Mouse (Mus musculus) midbrain, embryonic 16.5 days (tissue): Measurements from ENCODE around the gene Safb. TPM values are rescaled to one million over a fixed set of nuclear protein-coding genes. Genes with fewer than 3 reads are reported as not detected.

Experiments
- ATAC-seq: fragments of 200-750 bp; cut with Nextera tagmentation; 2 replicates; pipeline ENCODE4 v1.8.0; 2017; ENCODE audit warnings: moderate TSS enrichment
- H3K27ac ChIP-seq: fragments of 300-500 bp; sonication (generic); 2 replicates; pipeline ENCODE4 v1.5.1; 2014; ENCODE audit warnings: mild to moderate bottlenecking, low read length, mixed read lengths
- H3K27me3 ChIP-seq: fragments of 300-500 bp; sonication (generic); 2 replicates; pipeline ENCODE4 v1.6.1; 2014; ENCODE audit warnings: low read depth, low read length, mixed read lengths; ENCODE audit not compliant: control insufficient read depth, insufficient read depth
- H3K36me3 ChIP-seq: fragments of 300-500 bp; sonication (generic); 2 replicates; pipeline ENCODE4 v1.6.1; 2014; ENCODE audit warnings: mild to moderate bottlenecking, low read length, moderate library complexity, mixed read lengths; ENCODE audit not compliant: control insufficient read depth, insufficient read depth
- H3K4me1 ChIP-seq: fragments of 300-500 bp; sonication (generic); 2 replicates; pipeline ENCODE4 v1.6.1; 2014; ENCODE audit warnings: mild to moderate bottlenecking, low read length, mixed read lengths; ENCODE audit not compliant: control insufficient read depth, insufficient read depth
- H3K4me2 ChIP-seq: fragments of 300-500 bp; sonication (generic); 2 replicates; pipeline ENCODE4 v1.6.1; 2014; ENCODE audit warnings: mild to moderate bottlenecking, low read length, mixed read lengths
- H3K4me3 ChIP-seq: fragments of 300-500 bp; sonication (generic); 2 replicates; pipeline ENCODE4 v1.5.1; 2014; ENCODE audit warnings: low read depth, mild to moderate bottlenecking, low read length, moderate library complexity, mixed read lengths
- H3K9ac ChIP-seq: fragments of 300-500 bp; sonication (generic); 2 replicates; pipeline ENCODE4 v1.6.1; 2014; ENCODE audit warnings: low read depth, low read length, mixed read lengths
- H3K9me3 ChIP-seq: fragments of 300-500 bp; sonication (generic); replicated peaks from 2 replicates; pipeline ENCODE4 v1.6.1; 2014; ENCODE audit warnings: mild to moderate bottlenecking, low read length, mixed read lengths; ENCODE audit not compliant: control insufficient read depth, poor library complexity, severe bottlenecking
- WGBS: fragments of 180-500 bp; shearing (Covaris S2); extraction: QIAGEN DNeasy Blood & Tissue Kit; methylation state at CpG from one replicate; pipeline ENCODE4 v1.1.7; 2014; 5-methylcytosine and 5-hydroxymethylcytosine counted together
- polyA plus RNA-seq: library from polyadenylated mRNA; unstranded; fragments of >200 nt; fragmentation: Nextera tagmentation; extraction: Ambion mirVana; gene quantifications from 2 replicates; pipeline ENCODE4 v1.2.1, GENCODE M21; 2015

Gene Safb
- polyA plus RNA-seq, 1 experiment from 2014 or later: 121 TPM

DNA sequence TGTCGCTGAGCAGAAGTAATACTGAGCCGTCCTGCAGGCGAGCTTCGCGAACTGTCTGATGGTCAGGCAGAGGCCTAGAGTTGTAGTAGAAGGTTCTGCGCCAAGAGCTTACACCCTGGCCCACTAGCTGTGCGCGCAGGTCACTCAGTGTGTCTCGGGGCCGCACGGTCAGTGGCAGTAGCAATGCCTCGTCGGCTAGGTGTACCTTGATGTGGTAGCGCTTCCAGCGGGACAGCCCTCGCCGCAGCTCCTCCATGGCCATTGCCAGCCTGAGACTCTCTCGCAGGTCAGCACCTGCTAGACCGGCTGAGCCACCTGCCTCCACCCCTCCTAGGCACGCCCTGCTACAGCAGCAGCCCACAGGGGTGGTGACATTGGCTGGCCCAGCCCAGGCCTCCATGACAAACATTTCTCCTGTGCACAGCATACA, 30.5 kb upstream of the Safb start, which contains the start of gene Gm20219:
Gm20219 (minus strand) TSS at position 266 of the 430 bp plus-strand sequence.
- H3K9ac ChIP-seq: no peak within 1 kb of the TSS
- H3K4me1 ChIP-seq: peaks cover 19% of the 10 kb centered on the region
- H3K36me3 ChIP-seq: no peaks in the 10 kb centered on the region
- WGBS: 82% methylated on average over 20 of the region's 20 CpGs
- no peak for ATAC-seq
- no peak within 1 kb of the TSS for H3K4me2 ChIP-seq
- no peak within 1 kb of the TSS for H3K27ac ChIP-seq
- H3K4me3 ChIP-seq: no peak within 1 kb of the TSS
- no peaks in the 10 kb centered on the region for H3K9me3 ChIP-seq
- no peaks in the 10 kb centered on the region for H3K27me3 ChIP-seq

DNA sequence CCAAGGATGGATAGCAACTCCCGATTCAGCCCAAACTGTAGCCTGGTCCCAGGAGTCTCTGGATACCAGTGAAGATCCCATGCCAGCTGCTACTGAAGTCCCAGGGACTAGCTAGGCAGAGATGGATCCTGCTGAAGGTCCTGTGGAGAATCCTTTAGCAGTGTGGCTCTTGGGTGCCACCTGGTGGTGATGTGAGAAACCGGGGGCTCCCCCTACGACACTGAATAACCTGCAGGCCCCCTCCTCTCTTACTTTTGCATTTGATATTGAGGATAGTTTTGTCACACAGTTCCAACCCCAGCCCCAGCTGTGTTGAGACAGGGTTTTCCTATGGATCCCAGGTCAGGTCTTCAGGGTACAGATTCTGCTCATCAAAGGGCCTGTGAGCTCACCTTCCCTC, 26.2 kb upstream of the Safb start:
- Histone ChIP-seq H3K9me3 (no peaks in the 10 kb centered on the region), H3K36me3 (peaks cover 23% of the 10 kb centered on the region), H3K4me1 (no peaks in the 10 kb centered on the region), H3K9ac (no peak overlapping the region), H3K4me3 (no peak overlapping the region), H3K4me2 (no peak overlapping the region), H3K27me3 (no peaks in the 10 kb centered on the region), H3K27ac (no peak overlapping the region)
- WGBS: 10% methylated on average over 3 of the region's 3 CpGs
- ATAC-seq: peak; percentile 77; the same call in 1 of the 2 replicates

DNA sequence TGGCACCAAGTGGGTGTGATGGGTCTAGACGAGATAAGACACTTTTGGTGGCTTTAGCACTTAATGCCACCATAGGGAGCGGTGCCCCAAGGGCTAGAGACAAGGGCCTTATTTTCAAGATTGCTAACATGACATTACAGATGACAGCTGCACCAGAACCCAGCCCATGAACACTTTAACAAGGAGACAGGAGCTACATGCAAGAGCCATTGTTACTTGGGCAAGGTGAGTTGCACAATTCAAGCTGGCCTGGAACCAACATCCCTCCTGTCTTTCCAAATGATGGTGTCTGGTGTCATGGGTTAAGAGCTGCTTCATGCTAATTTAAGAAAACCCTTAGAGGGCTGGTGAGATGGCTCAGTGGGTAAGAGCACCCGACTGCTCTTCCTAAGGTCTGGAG, 25.2 kb upstream of the Safb start:
- no peaks in the 10 kb centered on the region for H3K9me3 ChIP-seq
- peaks cover 33% of the 10 kb centered on the region for H3K36me3 ChIP-seq
- H3K4me3 ChIP-seq: no peak overlapping the region
- H3K27ac ChIP-seq: no peak overlapping the region
- no peaks in the 10 kb centered on the region for H3K27me3 ChIP-seq
- 80% methylated on average over 3 of the region's 3 CpGs for WGBS
- no peaks in the 10 kb centered on the region for H3K4me1 ChIP-seq
- H3K4me2 ChIP-seq: no peak overlapping the region
- no peak overlapping the region for H3K9ac ChIP-seq
- ATAC-seq: no peak

DNA sequence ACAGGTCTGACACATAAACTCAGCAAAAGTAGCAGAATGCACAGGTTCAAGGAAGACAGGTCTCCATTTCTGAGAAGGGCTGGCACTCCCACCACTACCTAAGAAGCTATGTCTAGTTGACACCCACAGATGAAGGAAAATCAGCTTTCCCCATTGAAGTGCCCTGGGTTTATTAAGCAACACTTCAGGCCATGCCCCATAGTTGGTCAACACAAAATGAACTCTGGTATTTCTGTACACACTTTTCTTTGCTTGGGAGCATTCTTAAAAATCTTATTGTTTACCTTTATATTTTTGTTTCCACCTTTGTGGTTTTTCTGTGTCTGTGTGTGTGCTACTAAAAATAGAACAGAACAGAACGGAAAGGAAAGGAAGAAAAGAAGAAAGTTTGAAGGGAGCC, 24.5 kb upstream of the Safb start:
- no peaks in the 10 kb centered on the region for H3K4me1 ChIP-seq
- 69% methylated on average over 1 of the region's 1 CpGs for WGBS
- ATAC-seq: no peak
- no peaks in the 10 kb centered on the region for H3K9me3 ChIP-seq
- no peak overlapping the region for H3K4me3 ChIP-seq
- no peak overlapping the region for H3K27ac ChIP-seq
- H3K27me3 ChIP-seq: no peaks in the 10 kb centered on the region
- peaks cover 37% of the 10 kb centered on the region for H3K36me3 ChIP-seq
- H3K4me2 ChIP-seq: no peak overlapping the region
- no peak overlapping the region for H3K9ac ChIP-seq

DNA sequence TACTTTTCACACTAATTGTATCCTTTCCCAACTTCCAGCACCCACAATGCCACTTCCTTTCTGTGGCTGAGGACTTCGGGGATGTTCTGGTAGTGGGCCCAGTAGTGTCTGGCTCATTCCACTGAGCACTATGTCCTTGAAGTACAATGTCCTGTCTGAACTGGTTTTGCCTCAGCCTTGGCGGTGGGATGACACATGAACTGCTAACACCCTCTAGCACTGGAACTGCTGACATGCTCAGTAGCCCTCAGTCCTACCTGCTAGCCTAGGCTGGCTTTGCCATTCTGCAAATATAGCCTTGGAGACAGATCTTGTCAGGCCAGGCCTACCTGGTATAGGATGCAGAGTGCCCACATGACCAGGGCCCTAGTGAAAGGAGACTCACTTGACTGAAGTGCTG, 22.8 kb upstream of the Safb start:
- no peak overlapping the region for H3K9ac ChIP-seq
- H3K27ac ChIP-seq: no peak overlapping the region
- no peaks in the 10 kb centered on the region for H3K27me3 ChIP-seq
- WGBS: 93% methylated on average over 2 of the region's 2 CpGs
- ATAC-seq: no peak
- peaks cover 54% of the 10 kb centered on the region for H3K36me3 ChIP-seq
- no peak overlapping the region for H3K4me3 ChIP-seq
- H3K4me2 ChIP-seq: no peak overlapping the region
- no peaks in the 10 kb centered on the region for H3K4me1 ChIP-seq
- no peaks in the 10 kb centered on the region for H3K9me3 ChIP-seq

DNA sequence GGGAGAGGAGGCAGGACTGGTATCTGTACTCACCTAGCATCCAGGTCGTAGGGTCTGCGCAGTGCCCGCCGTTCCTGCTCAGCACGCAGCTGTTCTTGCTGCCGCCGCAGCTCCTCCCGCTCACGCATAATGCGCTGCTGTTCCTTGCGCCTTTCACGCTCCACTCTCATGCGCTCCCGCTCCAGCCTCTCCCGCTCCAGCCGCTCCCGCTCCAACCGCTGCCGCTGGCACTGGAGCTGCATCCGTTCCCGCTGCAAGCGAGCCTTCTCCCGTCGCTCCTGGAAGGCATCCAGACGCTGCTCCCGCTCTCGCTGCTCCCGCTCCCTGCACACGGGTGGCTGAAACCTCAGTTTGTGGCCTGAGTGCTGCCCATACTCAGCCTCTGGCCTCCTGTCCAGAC, 18.3 kb upstream of the Safb start:
- ATAC-seq: no peak
- no peaks in the 10 kb centered on the region for H3K27me3 ChIP-seq
- 95% methylated on average over 29 of the region's 29 CpGs for WGBS

DNA sequence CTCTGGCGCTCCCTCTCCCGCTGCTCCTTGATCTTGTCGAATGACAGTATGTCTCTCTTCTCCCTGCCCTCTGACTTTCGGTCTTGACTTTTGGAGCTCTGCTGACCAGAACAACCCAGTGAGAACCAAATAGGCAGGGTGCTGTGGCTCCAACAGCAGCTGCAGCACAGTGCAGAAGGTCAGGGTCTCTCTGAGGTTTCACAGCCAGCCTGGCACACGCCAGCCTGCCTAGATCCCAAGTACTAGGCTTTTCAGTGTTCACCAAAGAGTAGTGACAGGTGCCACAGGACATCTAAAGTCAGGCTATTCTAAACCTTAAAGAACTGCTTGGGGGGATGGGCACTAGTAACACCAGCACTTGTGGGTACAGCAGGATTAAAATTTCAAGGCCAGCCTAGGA, 17.7 kb upstream of the Safb start:
- Histone ChIP-seq H3K4me3 (no peak overlapping the region), H3K27ac (no peak overlapping the region), H3K27me3 (no peaks in the 10 kb centered on the region), H3K4me1 (no peaks in the 10 kb centered on the region), H3K9me3 (no peaks in the 10 kb centered on the region), H3K36me3 (peaks cover 70% of the 10 kb centered on the region), H3K9ac (no peak overlapping the region), H3K4me2 (no peak overlapping the region)
- WGBS: 92% methylated on average over 5 of the region's 5 CpGs
- no peak for ATAC-seq

More for the DNA sequence above, 18.3 kb upstream of the Safb start:
- no peak overlapping the region for H3K9ac ChIP-seq
- no peak overlapping the region for H3K4me2 ChIP-seq
- no peaks in the 10 kb centered on the region for H3K4me1 ChIP-seq
- no peaks in the 10 kb centered on the region for H3K9me3 ChIP-seq
- peaks cover 77% of the 10 kb centered on the region for H3K36me3 ChIP-seq
- H3K4me3 ChIP-seq: no peak overlapping the region
- no peak overlapping the region for H3K27ac ChIP-seq

DNA sequence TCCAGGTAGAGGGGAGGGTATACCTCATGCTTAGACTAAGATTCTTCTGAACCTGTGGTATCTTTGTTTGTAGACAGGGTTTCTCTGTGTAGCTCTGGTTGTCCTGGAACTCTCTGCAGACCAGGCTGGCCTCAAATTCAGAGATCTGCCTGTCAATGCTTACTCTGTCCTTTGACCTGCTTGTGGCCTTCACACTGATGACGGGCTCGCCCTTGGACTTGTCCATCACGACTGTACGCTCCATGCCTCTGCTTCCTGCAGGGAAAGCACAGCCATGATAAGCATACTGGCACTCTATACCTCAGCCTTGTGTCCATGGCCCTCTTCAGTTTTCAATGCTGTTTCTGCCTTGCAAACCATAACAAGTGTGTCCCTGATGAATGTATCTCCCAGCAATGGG, 17.3 kb upstream of the Safb start:
- no peak overlapping the region for H3K4me3 ChIP-seq
- no peaks in the 10 kb centered on the region for H3K27me3 ChIP-seq
- 96% methylated on average over 4 of the region's 4 CpGs for WGBS
- no peaks in the 10 kb centered on the region for H3K9me3 ChIP-seq
- peaks cover 67% of the 10 kb centered on the region for H3K36me3 ChIP-seq
- ATAC-seq: no peak
- H3K9ac ChIP-seq: no peak overlapping the region
- no peak overlapping the region for H3K4me2 ChIP-seq
- no peaks in the 10 kb centered on the region for H3K4me1 ChIP-seq
- H3K27ac ChIP-seq: no peak overlapping the region

DNA sequence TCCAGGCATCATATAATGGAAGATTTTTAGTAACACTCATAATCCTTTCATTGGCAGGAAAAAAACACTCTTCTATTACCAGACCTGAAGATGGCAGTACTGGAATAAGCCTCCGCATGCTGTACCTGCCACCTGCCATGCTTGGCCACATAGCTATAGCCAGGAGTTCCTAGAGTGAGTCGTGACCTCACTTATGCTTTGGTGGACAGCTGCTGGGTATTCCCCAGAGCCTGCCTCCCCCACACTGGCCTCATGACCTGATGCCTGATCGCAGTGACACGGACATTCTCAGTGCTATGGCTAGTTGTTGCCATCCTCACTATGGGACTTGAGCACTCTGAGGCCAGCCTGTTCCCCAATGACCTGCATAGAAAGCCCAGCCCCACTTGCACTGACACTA, 14.3 kb upstream of the Safb start:
- Histone ChIP-seq H3K9ac (no peak overlapping the region), H3K4me3 (no peak overlapping the region)

More for the DNA sequence above, 14.3 kb upstream of the Safb start:
- ATAC-seq: no peak
- Histone ChIP-seq H3K27ac (no peak overlapping the region), H3K4me2 (no peak overlapping the region), H3K4me1 (no peaks in the 10 kb centered on the region), H3K9me3 (no peaks in the 10 kb centered on the region), H3K36me3 (peaks cover 60% of the 10 kb centered on the region), H3K27me3 (no peaks in the 10 kb centered on the region)
- 94% methylated on average over 4 of the region's 4 CpGs for WGBS
